29 mouse cellular contexts compared by ENCODE assay signal in genomic region chr12:30575952-30576351, GRCm38 (mm10).
"Had no signal": no experiment of that assay in that cellular context is flagged by ENCODE, and none has a peak within 500 bp of the region (broad histone marks: within the 10 kb centered on the region; RNA-seq: fewer than 3 reads in every experiment).

No protein-coding gene starts in this region.

- H3K9ac ChIP-seq: limb, embryonic 12.5 days; limb, embryonic 13.5 days; limb, embryonic 15.5 days; liver, embryonic 12.5 days; liver, embryonic 13.5 days; liver, embryonic 15.5 days; liver, postnatal 0 days; lung, embryonic 14.5 days; lung, embryonic 15.5 days; midbrain, embryonic 12.5 days; midbrain, embryonic 13.5 days; midbrain, embryonic 15.5 days; neural tube, embryonic 12.5 days had no signal

- ATAC-seq: liver, embryonic 12.5 days; liver, postnatal 0 days; lung, postnatal 0 days; midbrain, embryonic 13.5 days; midbrain, embryonic 15.5 days; midbrain, embryonic 16.5 days had no signal

- H3K27me3 ChIP-seq: limb, embryonic 12.5 days; limb, embryonic 13.5 days; limb, embryonic 15.5 days; liver, embryonic 12.5 days; liver, embryonic 13.5 days; liver, embryonic 15.5 days; lung, embryonic 15.5 days; megakaryocyte, embryonic 14.5 days; midbrain, embryonic 12.5 days; midbrain, embryonic 13.5 days; midbrain, embryonic 15.5 days; neural tube, embryonic 12.5 days had no signal

- H3K36me3 ChIP-seq: limb, embryonic 10.5 days; limb, embryonic 12.5 days; limb, embryonic 13.5 days; limb, embryonic 15.5 days; liver, embryonic 12.5 days; liver, embryonic 13.5 days; liver, embryonic 15.5 days; lung, embryonic 15.5 days; midbrain, embryonic 10.5 days; midbrain, embryonic 12.5 days; midbrain, embryonic 13.5 days; midbrain, embryonic 15.5 days; neural tube, embryonic 12.5 days had no signal

- H3K4me2 ChIP-seq: limb, embryonic 12.5 days; limb, embryonic 13.5 days; limb, embryonic 15.5 days; liver, embryonic 11.5 days; liver, embryonic 12.5 days; liver, embryonic 13.5 days; liver, embryonic 15.5 days; lung, embryonic 14.5 days; lung, embryonic 15.5 days; midbrain, embryonic 11.5 days; midbrain, embryonic 12.5 days; midbrain, embryonic 13.5 days; midbrain, embryonic 15.5 days; neural tube, embryonic 12.5 days had no signal

- DNase-seq: left cerebral cortex, postnatal 4 days; liver, embryonic 13.5 days; liver, postnatal 0 days; lung, adult 2 months; lung, embryonic 14.5 days; lung, postnatal 10 days; lung, postnatal 14 days; lung, postnatal 4 days; midbrain, embryonic 14.5 days had no signal

- H3K4me1 ChIP-seq: limb, embryonic 10.5 days; limb, embryonic 12.5 days; limb, embryonic 13.5 days; limb, embryonic 15.5 days; liver, embryonic 12.5 days; liver, embryonic 15.5 days; lung, embryonic 15.5 days; megakaryocyte, embryonic 14.5 days; midbrain, embryonic 10.5 days; midbrain, embryonic 12.5 days; midbrain, embryonic 13.5 days; midbrain, embryonic 15.5 days; neural tube, embryonic 12.5 days had no signal

- H3K27ac ChIP-seq: left cerebral cortex, adult 2 months; limb, embryonic 10.5 days; limb, embryonic 12.5 days; limb, embryonic 13.5 days; limb, embryonic 15.5 days; liver, embryonic 12.5 days; liver, embryonic 13.5 days; liver, embryonic 15.5 days; lung, embryonic 15.5 days; macrophage; midbrain, embryonic 10.5 days; midbrain, embryonic 12.5 days; midbrain, embryonic 13.5 days; midbrain, embryonic 15.5 days; neural tube, embryonic 12.5 days had no signal

- H3K9me3 ChIP-seq: limb, embryonic 10.5 days; limb, embryonic 12.5 days; limb, embryonic 13.5 days; limb, embryonic 15.5 days; liver, embryonic 12.5 days; liver, embryonic 13.5 days; liver, embryonic 15.5 days; lung, embryonic 15.5 days; megakaryocyte, embryonic 14.5 days; midbrain, embryonic 10.5 days; midbrain, embryonic 12.5 days; midbrain, embryonic 13.5 days; midbrain, embryonic 15.5 days; neural tube, embryonic 12.5 days had no signal

- H3K4me3 ChIP-seq: left cerebral cortex, adult 2 months; limb, embryonic 10.5 days; limb, embryonic 12.5 days; limb, embryonic 13.5 days; limb, embryonic 15.5 days; liver, embryonic 12.5 days; liver, embryonic 13.5 days; liver, embryonic 15.5 days; lung, embryonic 15.5 days; megakaryocyte, embryonic 14.5 days; midbrain, embryonic 10.5 days; midbrain, embryonic 12.5 days; midbrain, embryonic 13.5 days; midbrain, embryonic 15.5 days; myocyte; neural tube, embryonic 12.5 days had no signal
